Mouse (Mus musculus) small intestine, adult 2 months (tissue): ENCODE results near the gene Ltbp3.

Source experiments
- CTCF ChIP-seq: fragments of 200-500 bp; IDR thresholded peaks from 2 replicates; pipeline ENCODE4 v1.5.1; 2012; ENCODE audit warnings: low read depth, mild to moderate bottlenecking, control low read depth, inconsistent platforms, low read length, moderate library complexity, mixed read lengths; ENCODE audit not compliant: insufficient replicate concordance, insufficient read length; ENCODE audit errors: extremely low read depth
- POLR2A ChIP-seq: fragments of 200-500 bp; IDR thresholded peaks from 2 replicates; pipeline ENCODE4 v1.6.1; 2012; ENCODE audit warnings: low read depth, mild to moderate bottlenecking, control low read depth, inconsistent platforms, low read length, moderate library complexity

DNA sequence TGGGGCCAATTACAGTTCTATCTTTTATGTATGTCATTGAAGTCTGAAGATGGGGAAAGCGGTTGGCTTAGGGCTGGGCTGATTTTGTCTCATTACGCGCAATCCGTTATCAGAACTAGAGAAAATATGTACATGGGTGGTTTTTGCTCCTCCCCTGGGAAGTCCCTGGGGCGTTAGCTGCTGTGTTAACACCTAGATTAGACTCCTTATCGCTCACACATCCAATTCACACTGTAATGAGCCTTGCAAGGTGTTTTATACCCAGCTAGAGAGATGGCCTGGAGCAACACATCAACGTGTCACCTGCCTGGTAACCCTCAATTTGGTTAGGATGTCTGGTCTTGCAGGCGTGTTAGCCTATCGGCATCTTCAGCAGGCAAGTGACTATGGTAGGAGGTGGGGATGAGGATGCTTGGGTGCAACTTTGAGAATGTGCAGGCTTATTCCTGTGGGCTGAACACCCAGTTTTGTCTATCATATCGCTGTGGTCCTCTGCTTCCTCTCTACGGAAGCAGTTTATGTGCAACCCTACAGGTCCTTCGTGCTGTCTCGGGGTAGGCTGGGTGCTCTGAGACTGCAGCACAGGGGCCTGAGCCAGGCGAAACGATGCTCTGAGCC is 13.6 kb upstream of the Ltbp3 start:
- TF ChIP-seq POLR2A (no peak), CTCF (no peak)
